Mouse (Mus musculus) thymus, adult 2 months (tissue): Measurements from ENCODE around the gene Fbf1.

Source experiments
- CTCF ChIP-seq: fragments of 200-500 bp; IDR thresholded peaks from 2 replicates; pipeline ENCODE4 v1.5.1; 2012; ENCODE audit warnings: mild to moderate bottlenecking, control low read depth, low read length, moderate library complexity, borderline replicate concordance; ENCODE audit not compliant: control insufficient read depth, poor library complexity, insufficient read depth; ENCODE audit errors: extremely low read depth
- POLR2A ChIP-seq: fragments of 200-500 bp; IDR thresholded peaks from 2 replicates; pipeline ENCODE4 v1.6.1; 2012; ENCODE audit warnings: mild to moderate bottlenecking, low read length, control low read depth, moderate library complexity; ENCODE audit not compliant: control insufficient read depth, poor library complexity, insufficient read depth; ENCODE audit errors: extremely low read depth

DNA sequence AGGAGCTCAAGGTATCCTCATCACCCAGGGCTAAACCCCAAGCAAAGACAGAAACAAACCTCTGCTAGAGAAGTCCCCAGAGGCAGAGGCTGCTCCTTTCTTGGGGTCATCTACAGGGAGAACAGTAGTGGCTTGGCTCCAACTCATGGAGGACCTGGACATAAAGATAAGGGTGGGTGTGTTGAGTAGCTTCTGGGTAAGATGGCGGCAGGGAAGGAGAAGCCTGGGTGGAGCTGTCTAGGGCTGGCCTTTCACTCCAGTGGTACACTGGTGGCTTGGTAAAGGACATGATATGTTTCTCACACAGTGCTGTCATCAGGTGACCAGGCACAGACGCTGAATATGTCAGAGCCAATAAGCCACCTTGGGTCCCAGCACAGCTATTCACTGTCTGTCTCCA lies 17.0 kb downstream of the Fbf1 start:
- no peak for TF ChIP-seq POLR2A
- no peak for TF ChIP-seq CTCF
